12 mouse cellular contexts compared by ENCODE assay signal in the genomic region with DNA sequence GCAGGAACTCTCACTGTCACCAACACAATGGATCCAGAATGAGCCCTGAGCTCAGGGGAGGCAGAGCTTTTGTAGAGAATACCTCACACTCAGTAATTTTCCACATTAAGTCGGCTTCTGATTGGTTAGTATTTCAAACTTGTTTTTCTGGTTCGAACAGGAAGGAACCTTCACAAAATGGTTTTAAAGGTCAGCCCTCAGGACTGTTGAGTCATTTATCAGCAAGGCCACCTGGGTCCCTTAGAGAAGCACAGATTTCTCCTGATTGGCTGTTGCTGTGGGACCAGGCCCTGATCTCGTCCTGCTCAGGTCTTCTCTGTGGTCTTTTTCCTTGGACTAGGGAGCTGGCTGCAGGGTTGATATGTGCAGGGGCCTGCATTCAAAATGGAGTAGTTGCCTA. TPM values are rescaled to one million over a fixed set of nuclear protein-coding genes. Genes with fewer than 3 reads are reported as not detected.
DNase-seq lines count a peak whose midpoint lies in the region; ATAC-seq and TF ChIP-seq lines count a peak whose summit lies in the region.
"Had no signal": no experiment of that assay in that cellular context is flagged by ENCODE, and none has a peak within 500 bp of the region (broad histone marks: within the 10 kb centered on the region; RNA-seq: fewer than 3 reads in every experiment).

No protein-coding gene starts in this region.

- no peak overlapping the region for H3K9ac ChIP-seq in lung, embryonic 14.5 days
- H3K9ac ChIP-seq: limb, embryonic 12.5 days; neural tube, embryonic 13.5 days had no signal

- intact Hi-C loops in left cerebral cortex, adult 2 months (cut with DNase I), result no loop called here

- TF ChIP-seq POLR2A in small intestine, adult 2 months (IDR thresholded peaks at IDR 0.05; ENCODE audit: low read depth, low read length), result no peak

- no peaks in the 10 kb centered on the region for H3K4me1 ChIP-seq in lung, embryonic 14.5 days (ENCODE audit: insufficient read depth)
- peaks cover 5% of the 10 kb centered on the region; the same call in 1 of the 2 replicates for H3K4me1 ChIP-seq in small intestine, adult 2 months (ENCODE audit: control insufficient read depth, insufficient read depth, insufficient read length, low read length)
- H3K4me1 ChIP-seq: limb, embryonic 12.5 days; neural tube, embryonic 13.5 days had no signal

- DNase-seq in lung, embryonic 14.5 days, result peak; percentile 25
- DNase-seq in lung, postnatal 4 days, result no peak
- DNase-seq in adrenal gland, postnatal 36 days, result peak; percentile 65 to 67
- DNase-seq in kidney, adult 18-20 months, result peak; percentile 7
- no peak for DNase-seq in thymus, postnatal 25 days
- no peak for DNase-seq in left cerebral cortex, adult 2 months (ENCODE audit: extremely low spot score in 1 of 2, low spot score in 2 of 2)
- DNase-seq in layer of hippocampus, adult 9-11 months, result no peak
- DNase-seq: cerebellum, postnatal 25 days had no signal

- WGBS in lung, embryonic 14.5 days, result 55% methylated on average over 3 of the region's 3 CpGs
- 14% methylated on average over 3 of the region's 3 CpGs for WGBS in small intestine, adult 2 months

- no peaks in the 10 kb centered on the region for H3K36me3 ChIP-seq in lung, embryonic 14.5 days (ENCODE audit: insufficient read depth)
- H3K36me3 ChIP-seq in small intestine, adult 2 months (ENCODE audit: control insufficient read depth, insufficient read depth, low read length), result no peaks in the 10 kb centered on the region
- H3K36me3 ChIP-seq: limb, embryonic 12.5 days; neural tube, embryonic 13.5 days had no signal

- no peak overlapping the region for H3K4me3 ChIP-seq in lung, embryonic 14.5 days (ENCODE audit: low read depth, low read length)
- no peak overlapping the region for H3K4me3 ChIP-seq in small intestine, adult 2 months (ENCODE audit: low read depth, low read length)
- H3K4me3 ChIP-seq in left cerebral cortex, adult 2 months, result no peak overlapping the region
- H3K4me3 ChIP-seq: limb, embryonic 12.5 days; neural tube, embryonic 13.5 days had no signal

- H3K27ac ChIP-seq in lung, embryonic 14.5 days (ENCODE audit: low read depth), result no peak overlapping the region
- H3K27ac ChIP-seq in small intestine, adult 2 months (ENCODE audit: insufficient read depth, low read depth, low read length), result peak overlapping the region; percentile 71
- no peak overlapping the region for H3K27ac ChIP-seq in left cerebral cortex, adult 2 months
- H3K27ac ChIP-seq: limb, embryonic 12.5 days; neural tube, embryonic 13.5 days had no signal

- no peak for ATAC-seq in lung, embryonic 14.5 days (ENCODE audit: insufficient read depth)

- H3K4me2 ChIP-seq in lung, embryonic 14.5 days, result no peak overlapping the region
- H3K4me2 ChIP-seq: limb, embryonic 12.5 days; neural tube, embryonic 13.5 days had no signal

- 0 out of 2 replicates have a peak, but pooled peaks cover 4% of the 10 kb centered on the region for H3K9me3 ChIP-seq in lung, embryonic 14.5 days (ENCODE audit: low read depth, low read length)

- TF ChIP-seq CTCF in lung, embryonic 14.5 days (IDR thresholded peaks at IDR 0.05; ENCODE audit: low read depth), result no peak
- TF ChIP-seq CTCF in small intestine, adult 2 months (IDR thresholded peaks at IDR 0.05; ENCODE audit: extremely low read depth, insufficient read length, insufficient replicate concordance, low read depth, low read length), result no peak
- TF ChIP-seq CTCF in left cerebral cortex, adult 2 months (IDR thresholded peaks at IDR 0.05), result no peak

- H3K27me3 ChIP-seq in lung, embryonic 14.5 days (ENCODE audit: insufficient read depth, low read length), result no peaks in the 10 kb centered on the region
- no peaks in the 10 kb centered on the region for H3K27me3 ChIP-seq in small intestine, adult 2 months (ENCODE audit: control insufficient read depth, insufficient read depth, low read length)
- H3K27me3 ChIP-seq: limb, embryonic 12.5 days; neural tube, embryonic 13.5 days had no signal

RNA-seq across cellular contexts. Expression of gene Ap3b1, which starts 30.7 kb away (rescaled TPM):
- polyA plus RNA-seq in lung, embryonic 14.5 days (2014; fragmentation: Nextera tagmentation; extraction: Ambion mirVana), result 43.6 and 44.2 TPM in 2 replicates
- total RNA-seq in adrenal gland, postnatal 36 days (2021), result 10 to 100 TPM; 41.9 to 45.0 TPM
- polyA plus RNA-seq in small intestine, adult 2 months (2012; rRNA removed), result 11.3 and 29.1 TPM in 2 replicates
- 10 to 100 TPM; 45.4 to 46.8 TPM for total RNA-seq in left cerebral cortex, adult 2 months (2021)

RNA-seq across cellular contexts. Expression of gene Scamp1, which starts 42.4 kb away (rescaled TPM):
- polyA plus RNA-seq in lung, embryonic 14.5 days (2014; fragmentation: Nextera tagmentation; extraction: Ambion mirVana), result 25.4 and 28.8 TPM in 2 replicates
- total RNA-seq in adrenal gland, postnatal 36 days (2021), result 10 to 100 TPM; 58.1 to 71.6 TPM
- 5.7 and 7.9 TPM in 2 replicates for polyA plus RNA-seq in small intestine, adult 2 months (2012; rRNA removed)
- 100 to 1,000 TPM; 172 to 178 TPM for total RNA-seq in left cerebral cortex, adult 2 months (2021)
- total RNA-seq: MEL had no signal

Comparison
In these comparisons a context has a peak if more than half of its experiments do, and no peak if none do; other contexts are left out.
1. DNase-seq: peak in lung, embryonic 14.5 days (single experiment), adrenal gland, postnatal 36 days (2 of 2) and kidney, adult 18-20 months (single experiment); none in lung, postnatal 4 days (0 of 2), thymus, postnatal 25 days (single experiment), left cerebral cortex, adult 2 months (0 of 2) and layer of hippocampus, adult 9-11 months (single experiment).